Mouse (Mus musculus): ENCODE measurements around the gene Trim24. TPM values are rescaled to one million over a fixed set of nuclear protein-coding genes. Genes with fewer than 3 reads are reported as not detected.

Gene Trim24
- polyA plus RNA-seq (2012; rRNA removed), result 7.9 and 9.0 TPM in 2 replicates

DNA sequence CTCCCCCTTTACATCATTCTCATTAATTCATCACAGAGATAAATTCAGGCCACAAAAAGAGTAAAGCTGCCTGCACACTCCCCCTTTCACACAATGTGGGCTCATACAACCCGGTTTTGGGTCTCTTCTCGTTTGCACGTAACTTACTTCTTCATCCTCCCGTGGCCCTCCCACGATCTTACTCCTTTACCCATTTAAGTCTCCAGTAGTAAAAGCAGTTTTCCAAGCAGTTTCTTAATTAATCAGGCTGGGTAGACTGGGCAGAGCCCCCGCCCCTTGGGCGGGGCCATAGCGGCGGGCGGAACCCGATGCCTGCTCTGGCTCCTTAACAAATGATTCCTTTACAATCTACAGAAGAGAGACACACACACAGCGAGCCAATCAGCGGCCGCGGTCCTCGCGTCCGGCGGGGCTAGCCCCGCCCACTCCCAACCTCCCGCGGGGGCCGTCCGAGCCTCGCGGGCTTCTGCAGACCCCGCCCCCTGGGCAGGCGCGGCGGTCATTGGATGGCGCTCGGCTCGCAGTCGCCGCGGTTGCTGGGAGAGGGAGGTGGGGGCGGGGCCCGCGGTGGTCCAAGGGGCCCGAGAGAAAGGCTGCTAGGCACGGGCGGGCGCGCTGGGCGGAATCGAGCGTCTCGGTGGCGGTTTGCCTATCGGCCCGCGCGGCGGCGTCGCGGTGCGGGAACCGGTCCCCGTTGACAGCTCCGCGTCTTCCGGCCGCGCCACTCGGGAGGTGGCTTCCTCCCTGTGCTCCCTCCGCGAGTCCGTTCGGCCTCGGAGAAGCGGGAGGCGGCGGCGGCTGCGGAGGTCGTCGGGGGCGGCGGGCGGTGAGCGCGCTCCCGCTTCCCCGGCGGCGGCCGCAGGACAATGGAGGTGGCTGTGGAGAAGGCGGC lies at the start of gene Trim24:
Gene Trim24, plus strand, starts transcription at position 567 of the 892 bp plus-strand sequence.

Other genes with a start within 250 kb of the Trim24 start
- gene Svopl, start 176.2 kb downstream of the Trim24 start, polyA plus RNA-seq (2012; rRNA removed), result 0.05 TPM in 2 replicates
- gene Tmem213, start 238.4 kb downstream of the Trim24 start, polyA plus RNA-seq (2012; rRNA removed), result not detected in 2 replicates

Measured in liver, embryonic 18 days (tissue).